Mouse (Mus musculus): ENCODE measurements at regions not wholly inside any gene's neighbourhood (a gene's known extent, or its start where the extent isn't known, plus 50 kb on each side); places are given as distances from the start of the nearest gene placed in this dataset.
"Not testable (repeated sequence)": the region's sequence is repeated elsewhere in the genome, so short reads cannot be mapped to it uniquely, and the experiment has no call there.

GRCm38 (mm10) chr3:126011269-126011668, 72.8 kb upstream of the Ugt8a start:
- peak in 1 of 2 experiments; percentile 35 for DNase-seq

GRCm38 (mm10) chr3:126016166-126016565, 77.7 kb upstream of the Ugt8a start:
- DNase-seq, result no peak

DNA sequence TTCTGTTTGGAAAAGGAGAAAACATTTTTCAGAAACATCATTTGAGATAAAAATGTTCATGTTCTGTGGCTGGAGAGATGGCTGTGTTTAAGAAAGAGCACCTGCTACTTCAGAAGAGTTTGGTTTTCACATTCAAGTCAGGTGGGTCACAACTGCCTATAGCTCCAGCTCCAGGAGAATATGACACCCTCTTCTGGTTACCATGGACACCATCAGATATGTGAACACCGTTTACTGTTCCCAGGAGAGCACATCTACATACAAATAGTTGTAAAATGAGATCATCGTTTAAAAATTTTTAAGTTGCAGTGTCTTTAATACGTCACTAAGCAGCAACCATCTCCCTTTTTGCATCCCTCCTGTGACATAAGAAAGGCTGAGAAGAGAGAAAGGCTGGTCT, 105.9 kb upstream of the Ugt8a start:
- no peak for DNase-seq

DNA sequence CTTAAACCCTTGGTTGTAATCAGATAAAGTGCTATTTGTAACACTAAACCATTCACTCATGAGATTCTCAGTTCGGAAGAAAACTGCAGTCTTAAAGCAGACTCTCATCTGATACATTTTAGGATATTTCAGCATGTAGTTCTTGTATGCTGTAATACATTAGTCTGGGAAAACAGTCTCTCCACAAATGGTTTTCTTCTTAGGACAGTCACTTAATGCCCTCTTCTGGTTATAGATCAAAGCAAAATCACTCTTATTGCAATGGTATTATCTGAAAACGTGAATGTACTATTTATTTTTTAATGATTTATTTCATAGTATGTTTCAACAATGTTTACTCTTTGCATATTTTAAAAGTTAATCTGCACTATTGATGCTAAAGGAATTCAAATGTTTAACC, 106.4 kb upstream of the Ugt8a start:
- DNase-seq, result no peak

DNA sequence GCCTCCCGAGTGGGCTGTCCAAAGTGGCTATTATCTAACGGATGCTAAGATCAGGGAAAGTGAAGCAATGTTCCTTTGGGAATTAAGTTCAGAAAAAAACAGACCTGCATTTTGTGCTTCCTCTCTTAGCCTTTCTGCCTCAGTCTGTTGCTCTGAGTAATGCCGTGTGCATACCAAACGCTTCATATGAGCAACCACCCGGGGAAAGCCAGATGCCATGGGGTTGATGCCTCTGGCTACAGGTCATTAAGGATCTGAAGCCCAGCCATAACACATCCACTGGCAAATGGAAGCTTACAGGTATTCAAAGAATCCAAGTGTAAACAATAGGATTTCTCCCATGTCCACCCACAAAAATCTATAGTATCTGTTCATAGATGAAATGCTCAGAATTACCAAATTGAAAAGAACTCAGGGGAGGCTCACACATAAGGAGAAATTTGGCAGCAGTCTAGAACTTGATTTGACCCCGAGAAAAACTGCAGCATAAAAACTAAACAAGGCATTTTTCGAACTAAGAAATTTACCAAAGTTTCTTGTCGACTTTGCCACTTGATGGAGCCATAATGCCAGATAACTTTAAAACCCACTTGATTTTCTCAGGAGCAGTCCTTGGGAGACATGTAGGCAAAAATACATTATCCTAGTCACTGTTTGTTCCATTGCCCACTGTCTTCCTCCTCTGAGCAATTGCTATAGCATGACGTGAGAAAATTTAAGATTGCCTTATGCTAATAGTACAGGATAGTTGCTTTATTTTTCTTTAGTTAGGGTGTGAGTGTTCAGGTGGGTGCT, 107.8 kb upstream of the Ugt8a start:
- DNase-seq, result no peak

DNA sequence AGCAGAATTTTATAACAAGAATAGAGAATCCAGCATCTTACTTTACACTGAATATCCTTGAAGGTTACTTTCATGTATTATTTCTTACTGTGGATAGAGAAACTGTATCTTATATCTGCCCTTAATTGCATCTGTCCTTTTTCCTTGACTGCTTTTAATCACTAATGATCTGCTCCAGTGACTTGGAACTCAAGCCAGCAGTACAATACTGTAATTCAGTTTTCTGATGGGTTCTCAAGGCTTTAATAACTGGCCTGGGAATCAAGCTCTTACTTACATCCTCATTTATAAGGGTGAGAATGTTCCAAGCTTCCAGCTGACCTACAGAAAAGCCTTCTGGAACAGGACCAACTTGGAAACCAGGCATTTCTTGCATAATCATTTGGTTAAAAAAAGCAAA, 120.2 kb upstream of the Ugt8a start:
- no peak for DNase-seq

DNA sequence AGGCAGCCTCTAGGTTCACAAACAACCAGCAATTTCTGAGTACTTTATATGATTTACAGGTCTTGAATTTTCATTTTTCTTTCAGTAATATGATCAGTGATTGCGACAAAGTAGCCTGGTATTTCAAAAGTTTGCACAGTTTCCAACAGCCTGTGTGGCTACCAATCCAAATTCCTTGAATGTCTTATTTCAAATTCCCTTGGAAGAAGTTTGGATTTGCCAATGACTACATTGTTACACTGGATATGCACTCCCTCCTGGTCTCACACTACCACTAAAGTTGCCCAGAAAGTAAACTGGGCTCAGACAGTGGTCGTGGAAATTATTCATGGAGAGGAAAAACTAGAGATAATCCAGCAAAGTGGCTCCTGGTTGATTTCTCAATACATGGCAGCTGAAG, 166.7 kb upstream of the Ugt8a start:
- no peak for DNase-seq

GRCm38 (mm10) chr3:126109371-126109770, 171.0 kb upstream of the Ugt8a start:
- DNase-seq, result no peak

GRCm38 (mm10) chr3:126117849-126118248, 179.4 kb upstream of the Ugt8a start:
- no peak for DNase-seq

GRCm38 (mm10) chr3:126122323-126123259, 184.2 kb upstream of the Ugt8a start:
- no peak for DNase-seq

DNA sequence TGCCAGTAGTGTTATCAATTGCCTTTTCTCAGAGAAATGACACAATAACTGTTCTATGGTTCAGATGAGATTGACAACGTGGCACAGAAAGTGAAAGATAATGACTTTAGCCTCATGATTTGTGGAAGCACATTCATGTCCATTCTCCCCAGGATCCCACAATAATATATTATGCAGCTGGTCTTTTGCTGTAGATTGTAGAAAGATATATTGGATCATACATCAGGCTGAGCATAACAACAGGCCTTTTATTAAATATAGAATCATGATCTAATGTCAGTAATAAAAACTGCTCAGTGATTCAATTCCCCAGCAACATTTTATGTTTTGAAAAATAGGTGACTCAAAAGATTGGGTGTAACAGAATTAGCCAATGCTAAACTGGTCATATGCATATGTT, 196.9 kb upstream of the Arsj start:
- DNase-seq, result no peak

DNA sequence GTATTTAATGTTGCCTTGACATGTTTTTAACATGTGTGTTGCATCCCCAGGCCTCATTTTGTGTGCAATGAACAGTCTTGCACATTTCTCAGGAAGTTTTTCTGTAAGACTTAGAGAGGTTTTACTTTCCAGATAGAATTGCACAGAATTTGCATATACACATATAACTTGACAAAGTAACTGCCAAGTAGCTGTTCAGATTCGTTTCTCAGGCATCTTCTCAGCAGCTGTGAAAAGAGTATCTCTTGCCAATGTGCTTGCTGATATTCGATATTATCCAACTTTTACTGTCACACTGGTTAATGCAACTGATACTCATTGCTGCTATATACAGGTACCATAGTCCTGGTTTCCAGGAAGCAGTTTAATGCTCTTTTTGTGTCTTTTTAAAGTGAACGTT, 154.5 kb upstream of the Arsj start:
- DNase-seq, result no peak

GRCm38 (mm10) chr3:126210226-126210625, 153.3 kb upstream of the Arsj start:
- DNase-seq, result no peak

DNA sequence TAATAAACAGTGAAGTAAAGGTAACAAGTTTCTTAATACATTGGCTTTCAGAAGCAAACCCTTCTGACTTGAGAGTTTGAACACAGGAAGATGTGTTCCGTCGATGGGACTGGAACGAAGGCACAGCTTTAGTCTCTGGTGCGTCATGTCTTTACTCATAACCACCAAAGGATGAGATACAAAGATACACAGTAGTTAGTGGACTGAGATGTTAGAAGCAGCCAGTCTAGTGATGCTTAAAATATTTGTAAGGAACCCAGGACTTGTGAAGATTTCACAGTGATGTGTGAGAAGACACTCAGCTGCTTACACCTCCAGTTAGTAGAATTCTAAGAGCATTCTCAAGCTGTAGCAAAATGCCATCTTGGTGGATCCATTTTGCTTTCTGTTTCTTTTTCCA, 135.9 kb upstream of the Arsj start:
- no peak for DNase-seq

GRCm38 (mm10) chr3:126245834-126246233, 117.7 kb upstream of the Arsj start:
- DNase-seq, result no peak

- no peak for DNase-seq
Measured at GRCm38 (mm10) chr3:126261270-126261669, 102.2 kb upstream of the Arsj start.

DNA sequence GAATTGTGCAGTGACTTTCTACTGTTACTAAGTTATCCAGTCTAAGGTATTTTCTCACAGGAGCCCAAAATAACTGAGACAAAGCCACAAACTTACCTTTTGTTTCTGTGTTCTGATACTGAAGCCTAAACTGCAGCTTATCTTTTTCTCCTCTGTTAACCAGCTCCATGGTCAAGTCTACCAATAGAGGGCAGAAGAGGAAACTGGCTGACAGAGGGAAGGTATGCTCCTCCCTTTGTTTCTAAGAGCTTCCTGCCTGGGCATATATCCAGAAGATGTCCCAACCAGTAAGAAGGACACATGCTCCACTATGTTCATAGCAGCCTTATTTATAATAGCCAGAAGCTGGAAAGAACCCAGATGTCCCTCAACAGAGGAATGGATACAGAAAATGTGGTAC, 91.5 kb upstream of the Arsj start:
- not testable (repeated sequence) for DNase-seq

GRCm38 (mm10) chr3:126273566-126273965, 89.9 kb upstream of the Arsj start:
- no peak for DNase-seq

DNA sequence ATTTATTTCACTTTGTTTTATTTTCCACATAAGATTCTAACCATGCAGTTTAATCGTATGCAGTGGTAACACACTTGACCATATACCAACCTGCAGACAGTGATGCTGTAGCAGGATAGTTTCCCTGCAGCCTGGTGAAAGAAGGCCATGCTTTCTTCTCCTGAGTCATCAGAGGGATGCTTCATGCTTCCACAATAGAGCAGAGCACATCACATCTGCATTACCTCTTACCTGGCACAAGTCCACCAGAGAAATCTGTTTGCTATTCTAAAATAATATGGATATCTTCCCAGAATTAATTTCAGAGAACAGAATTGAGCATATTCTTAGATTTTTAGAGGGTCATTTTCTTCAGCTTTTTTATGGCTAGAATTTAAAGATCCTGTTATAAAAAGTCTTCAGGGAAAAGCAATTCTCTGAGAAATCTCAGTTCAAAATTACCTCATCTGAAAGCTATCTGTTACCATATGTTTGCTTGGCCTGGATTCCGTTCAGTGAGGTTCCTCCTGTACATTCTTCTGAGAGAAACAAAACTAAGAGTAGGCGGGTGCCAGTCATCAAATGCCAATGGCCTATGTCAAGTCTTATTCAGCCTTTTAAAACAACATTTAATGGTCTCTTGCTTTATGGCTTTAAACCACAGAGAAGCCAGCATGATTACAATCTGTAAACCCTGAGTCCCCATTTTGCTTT, 87.3 kb upstream of the Arsj start:
- DNase-seq, result peak; percentile 8 to 35

- no peak for DNase-seq
Measured at GRCm38 (mm10) chr3:126284294-126285090, 79.0 kb upstream of the Arsj start.

- DNase-seq, result no peak
Measured at GRCm38 (mm10) chr3:126292259-126292658, 71.2 kb upstream of the Arsj start.

DNA sequence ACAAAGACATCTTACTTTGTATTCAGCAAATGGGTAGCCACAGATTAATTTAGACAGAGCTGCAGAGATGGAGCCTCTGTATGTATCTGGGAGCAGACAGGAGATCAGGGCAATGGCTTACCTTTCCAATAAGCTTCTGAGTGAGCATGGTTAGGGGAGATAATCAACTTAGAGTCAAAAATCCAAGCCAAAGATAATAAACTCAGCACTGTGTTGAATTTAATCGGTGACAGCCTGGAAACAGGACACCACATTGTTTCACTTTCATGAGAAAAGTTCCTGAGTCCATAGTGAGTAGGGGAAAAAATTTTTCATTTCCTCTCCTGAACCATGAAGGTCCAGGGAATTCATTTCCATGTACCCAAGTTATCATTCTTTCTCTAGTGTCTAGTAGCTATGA, 70.7 kb upstream of the Arsj start:
- DNase-seq, result no peak

- DNase-seq, result no peak
Measured at GRCm38 (mm10) chr3:126293645-126294044, 69.8 kb upstream of the Arsj start.
